ENCODE assay signal across 19 mouse cellular contexts in the genomic region with DNA sequence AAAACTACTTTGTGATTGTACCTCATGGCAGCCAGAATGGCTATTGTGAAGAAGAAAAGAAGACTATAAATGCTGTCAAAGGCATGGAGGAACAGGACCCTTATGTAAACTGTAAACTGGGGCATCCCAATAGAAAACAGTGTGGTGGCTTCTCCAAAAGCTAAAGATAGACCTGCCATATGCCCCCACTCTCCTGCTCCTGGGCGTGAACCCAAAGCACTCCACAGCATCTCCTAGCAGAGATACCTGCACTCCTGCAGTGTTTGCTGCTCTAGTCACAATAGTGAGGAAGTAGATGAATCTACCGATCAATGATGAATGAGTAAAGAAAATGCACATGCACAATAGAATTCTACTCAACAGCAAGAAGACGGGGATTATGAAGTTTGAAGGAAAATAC.
DNase-seq lines count a peak whose midpoint lies in the region; TF ChIP-seq lines count a peak whose summit lies in the region.
"Had no signal": no experiment of that assay in that cellular context is flagged by ENCODE, and none has a peak within 500 bp of the region (broad histone marks: within the 10 kb centered on the region; RNA-seq: fewer than 3 reads in every experiment).

No protein-coding gene starts in this region.

- no peak for TF ChIP-seq CTCF in gastrocnemius, adult 2 months (IDR thresholded peaks at IDR 0.05)

- no peak overlapping the region for H3K4me3 ChIP-seq in gastrocnemius, adult 2 months
- H3K4me3 ChIP-seq: embryonic facial prominence, embryonic 15.5 days; heart, embryonic 10.5 days; hindbrain, embryonic 13.5 days had no signal

- DNase-seq in heart, adult 11 months, result peak; percentile 71
- no peak for DNase-seq in heart, postnatal 4 days
- peak; percentile 75 for DNase-seq in cerebellum, adult 8-10 months
- DNase-seq in cerebellum, postnatal 14 days, result peak; percentile 78
- DNase-seq in gastrocnemius, adult 2 months, result no peak
- DNase-seq in right cerebral cortex, postnatal 25 days, result no peak
- no peak for DNase-seq in adrenal gland, adult (ENCODE audit: inconsistent age in 2 of 2, low spot score in 1 of 2)
- DNase-seq: adrenal gland, adult 2 months; adrenal gland, postnatal 25 days; embryo, embryonic 11 days; gastrocnemius, postnatal 36 days; heart, adult 18-20 months; heart, postnatal 10 days; kidney, adult 11 months; kidney, adult 9 months had no signal

- H3K27ac ChIP-seq in gastrocnemius, adult 2 months, result no peak overlapping the region
- H3K27ac ChIP-seq: embryonic facial prominence, embryonic 15.5 days; heart, embryonic 10.5 days; hindbrain, embryonic 13.5 days; hindbrain, postnatal 0 days had no signal

- intact Hi-C loops in gastrocnemius, adult 2 months (cut with DNase I), result no loop called here

Comparison
In these comparisons a context has a peak if more than half of its experiments do, and no peak if none do; other contexts are left out.
1. DNase-seq: peak in heart, adult 11 months (single experiment), cerebellum, adult 8-10 months (single experiment) and cerebellum, postnatal 14 days (2 of 2); none in heart, postnatal 4 days (single experiment), gastrocnemius, adult 2 months (single experiment), right cerebral cortex, postnatal 25 days (single experiment) and adrenal gland, adult (0 of 2).